Mouse (Mus musculus) midbrain, postnatal 0 days (tissue): Measurements from ENCODE around the gene Pitpnm2. TPM values are rescaled to one million over a fixed set of nuclear protein-coding genes. Genes with fewer than 3 reads are reported as not detected.
"Not testable (repeated sequence)": the region's sequence is repeated elsewhere in the genome, so short reads cannot be mapped to it uniquely, and the experiment has no call there.

ENCODE experiments used
- ATAC-seq: fragments of 200-750 bp; cut with Nextera tagmentation; 2 replicates; pipeline ENCODE4 v1.8.0; 2017; ENCODE audit warnings: moderate number of reproducible peaks, mild to moderate bottlenecking, moderate TSS enrichment, moderate library complexity; ENCODE audit not compliant: low FRiP score
- DNase-seq: peaks from one replicate; pipeline ENCODE4 v3.0.0-alpha.2; 2015; ENCODE audit warnings: low spot score
- H3K27ac ChIP-seq: fragments of 300-500 bp; sonication (generic); 2 replicates; pipeline ENCODE4 v1.5.1; 2014; ENCODE audit warnings: low read depth, mild to moderate bottlenecking, low read length, mixed read lengths
- H3K27me3 ChIP-seq: fragments of 300-500 bp; sonication (generic); 2 replicates; pipeline ENCODE4 v1.6.1; 2014; ENCODE audit warnings: low read length, control low read depth, mixed read lengths; ENCODE audit not compliant: insufficient read depth
- H3K36me3 ChIP-seq: fragments of 300-500 bp; sonication (generic); 2 replicates; pipeline ENCODE4 v1.6.1; 2014; ENCODE audit warnings: low read length, control low read depth, mixed read lengths; ENCODE audit not compliant: insufficient read depth
- H3K4me1 ChIP-seq: fragments of 300-500 bp; sonication (generic); 2 replicates; pipeline ENCODE4 v1.6.1; 2014; ENCODE audit warnings: mild to moderate bottlenecking, control low read depth, antibody characterized with exemption, low read length, mixed read lengths; ENCODE audit not compliant: insufficient read depth
- H3K4me2 ChIP-seq: fragments of 300-500 bp; sonication (generic); 2 replicates; pipeline ENCODE4 v1.6.1; 2014; ENCODE audit warnings: low read depth, mild to moderate bottlenecking, low read length, mixed read lengths; ENCODE audit not compliant: poor library complexity, severe bottlenecking
- H3K4me3 ChIP-seq: fragments of 300-500 bp; sonication (generic); 2 replicates; pipeline ENCODE4 v1.5.1; 2014; ENCODE audit warnings: low read depth, mild to moderate bottlenecking, low read length, moderate library complexity
- H3K9ac ChIP-seq: fragments of 300-500 bp; sonication (generic); replicated peaks from 2 replicates; pipeline ENCODE4 v1.6.1; 2014; ENCODE audit warnings: mild to moderate bottlenecking, low read length, moderate library complexity, mixed read lengths; ENCODE audit not compliant: poor library complexity, severe bottlenecking
- H3K9me3 ChIP-seq: fragments of 300-500 bp; sonication (generic); 2 replicates; pipeline ENCODE4 v1.6.1; 2016; ENCODE audit warnings: low read length, control low read depth
- CTCF ChIP-seq: IDR thresholded peaks from 2 replicates; pipeline ENCODE4 v1.5.1; 2016; ENCODE audit warnings: antibody characterized with exemption, mild to moderate bottlenecking
- WGBS: fragments of 180-500 bp; shearing (Covaris S2); extraction: QIAGEN DNeasy Blood & Tissue Kit; methylation state at CpG from one replicate; pipeline ENCODE4 v1.1.7; 2014; 5-methylcytosine and 5-hydroxymethylcytosine counted together
- polyA plus RNA-seq: library from polyadenylated mRNA; unstranded; fragments of >200 nt; fragmentation: Nextera tagmentation; extraction: Ambion mirVana; gene quantifications from 2 replicates; pipeline ENCODE4 v1.2.1, GENCODE M21; 2015
- total RNA-seq: library from RNA; depleted of rRNA; stranded (reverse); fragments of >200 nt; gene quantifications from 2 replicates; pipeline ENCODE4 v1.2.3, GENCODE M21; 2014

Gene Pitpnm2
- total and polyA plus RNA-seq, 2 experiments from 2014 or later: 10.1 to 66.2 TPM

- no peak overlapping the region for H3K4me3 ChIP-seq
- H3K9ac ChIP-seq: no peak overlapping the region
- H3K27ac ChIP-seq: no peak overlapping the region
- ATAC-seq: no peak
- DNase-seq: no peak
- no peaks in the 10 kb centered on the region for H3K9me3 ChIP-seq
- WGBS: 77% methylated on average over 7 of the region's 7 CpGs
- no peak for TF ChIP-seq CTCF
- H3K4me2 ChIP-seq: no peak overlapping the region
- no peaks in the 10 kb centered on the region for H3K4me1 ChIP-seq
- H3K27me3 ChIP-seq: no peaks in the 10 kb centered on the region
- H3K36me3 ChIP-seq: no peaks in the 10 kb centered on the region
Measured at GRCm38 (mm10) chr5:124221736-124222040, 27.9 kb downstream of the Pitpnm2 start.

- no peak for TF ChIP-seq CTCF
- no peaks in the 10 kb centered on the region for H3K27me3 ChIP-seq
- ATAC-seq: peak; percentile 41; the same call in 1 of the 2 replicates
- H3K9ac ChIP-seq: no peak overlapping the region
- H3K36me3 ChIP-seq: no peaks in the 10 kb centered on the region
- DNase-seq: peak; percentile 72
- WGBS: 51% methylated on average over 7 of the region's 7 CpGs
- H3K27ac ChIP-seq: no peak overlapping the region
- no peak overlapping the region for H3K4me3 ChIP-seq
- no peaks in the 10 kb centered on the region for H3K9me3 ChIP-seq
- H3K4me2 ChIP-seq: no peak overlapping the region
- no peaks in the 10 kb centered on the region for H3K4me1 ChIP-seq
Measured at GRCm38 (mm10) chr5:124221037-124221735, 28.4 kb downstream of the Pitpnm2 start.

GRCm38 (mm10) chr5:124220551-124220950, 29.0 kb downstream of the Pitpnm2 start:
- no peak for ATAC-seq
- Histone ChIP-seq H3K9me3 (no peaks in the 10 kb centered on the region), H3K4me3 (no peak overlapping the region), H3K36me3 (no peaks in the 10 kb centered on the region), H3K27me3 (no peaks in the 10 kb centered on the region), H3K4me1 (no peaks in the 10 kb centered on the region), H3K27ac (no peak overlapping the region), H3K9ac (no peak overlapping the region), H3K4me2 (no peak overlapping the region)
- 95% methylated on average over 5 of the region's 5 CpGs for WGBS
- DNase-seq: no peak
- no peak for TF ChIP-seq CTCF

GRCm38 (mm10) chr5:124219431-124219830, 30.1 kb downstream of the Pitpnm2 start:
- Histone ChIP-seq H3K36me3 (no peaks in the 10 kb centered on the region), H3K9me3 (no peaks in the 10 kb centered on the region), H3K4me1 (no peaks in the 10 kb centered on the region), H3K9ac (no peak overlapping the region), H3K27me3 (no peaks in the 10 kb centered on the region), H3K27ac (no peak overlapping the region), H3K4me2 (no peak overlapping the region), H3K4me3 (no peak overlapping the region)
- DNase-seq (no peak), ATAC-seq (no peak)
- TF ChIP-seq CTCF: no peak
- 63% methylated on average over 10 of the region's 10 CpGs for WGBS

- Histone ChIP-seq H3K4me3 (no peak overlapping the region), H3K4me2 (no peak overlapping the region), H3K27ac (no peak overlapping the region), H3K9me3 (no peaks in the 10 kb centered on the region), H3K36me3 (no peaks in the 10 kb centered on the region; the same call in 1 of the 2 replicates), H3K9ac (no peak overlapping the region), H3K4me1 (no peaks in the 10 kb centered on the region), H3K27me3 (no peaks in the 10 kb centered on the region)
- DNase-seq: no peak
- WGBS: 59% methylated on average over 7 of the region's 7 CpGs
- ATAC-seq: no peak
- TF ChIP-seq CTCF: no peak
Measured at GRCm38 (mm10) chr5:124218986-124219385, 30.6 kb downstream of the Pitpnm2 start.

GRCm38 (mm10) chr5:124217566-124218249, 31.9 kb downstream of the Pitpnm2 start:
- Histone ChIP-seq H3K27me3 (no peaks in the 10 kb centered on the region), H3K9me3 (no peaks in the 10 kb centered on the region), H3K4me2 (no peak overlapping the region), H3K9ac (no peak overlapping the region), H3K4me1 (no peaks in the 10 kb centered on the region), H3K4me3 (no peak overlapping the region), H3K27ac (no peak overlapping the region), H3K36me3 (no peaks in the 10 kb centered on the region; the same call in 1 of the 2 replicates)
- no peak for ATAC-seq
- no peak for DNase-seq
- WGBS: 50% methylated on average over 8 of the region's 8 CpGs
- no peak for TF ChIP-seq CTCF

GRCm38 (mm10) chr5:124217092-124217491, 32.5 kb downstream of the Pitpnm2 start:
- not testable (repeated sequence) for H3K27ac ChIP-seq, H3K9me3 ChIP-seq, ATAC-seq, H3K36me3 ChIP-seq, H3K4me2 ChIP-seq, H3K9ac ChIP-seq, H3K4me3 ChIP-seq, H3K27me3 ChIP-seq, H3K4me1 ChIP-seq, DNase-seq
- WGBS: 94% methylated on average over 5 of the region's 5 CpGs
